Mouse (Mus musculus): ENCODE data around the gene Pop4.

- TF ChIP-seq USF2 (IDR thresholded peaks at IDR 0.05; ENCODE audit: borderline replicate concordance in 1 of 2, insufficient read depth in 1 of 2, low read depth in 1 of 2, low read length in 2 of 2) (no peak), SMC3 (IDR thresholded peaks at IDR 0.05; ENCODE audit: low read depth, low read length) (peak; percentile 30), GATA1 (IDR thresholded peaks at IDR 0.05; ENCODE audit: low read depth, low read length) (no peak), POLR2AphosphoS5 (IDR thresholded peaks at IDR 0.05; ENCODE audit: borderline replicate concordance, low read depth, low read length) (no peak), POLR2A (IDR thresholded peaks at IDR 0.05; ENCODE audit: control insufficient read depth in 1 of 2, insufficient read depth in 1 of 2, low read depth in 1 of 2, low read length in 2 of 2, poor library complexity in 1 of 2) (no peak), EP300 (IDR thresholded peaks at IDR 0.05; ENCODE audit: low read depth in 1 of 2, low read length in 2 of 2) (no peak), ZKSCAN1 (IDR thresholded peaks at IDR 0.05; ENCODE audit: low read depth, low read length) (no peak), ZC3H11A (IDR thresholded peaks at IDR 0.05; ENCODE audit: low read depth, low read length) (no peak), BHLHE40 (IDR thresholded peaks at IDR 0.05; ENCODE audit: borderline replicate concordance, low read depth, low read length) (no peak), CTCF (IDR thresholded peaks at IDR 0.05 in 2 of 3, conservative IDR thresholded peaks at IDR 0.05 in 1 of 3; ENCODE audit: control insufficient read depth in 1 of 3, insufficient read depth in 1 of 3, low read depth in 2 of 3, low read length in 3 of 3, poor library complexity in 1 of 3, severe bottlenecking in 1 of 3) (peak in 2 of 3 experiments; percentile 46 to 59; a peak in 5 of 6 replicates)
Measured at GRCm38 (mm10) chr7:38267006-38267680, 4.1 kb downstream of the Pop4 start.
